Mouse (Mus musculus) gastrocnemius, adult 2 months (tissue): ENCODE results near the gene 4931406C07Rik. TPM values are rescaled to one million over a fixed set of nuclear protein-coding genes. Genes with fewer than 3 reads are reported as not detected.

Experiments
- DNase-seq: peaks from one replicate; pipeline ENCODE4 v3.0.0; 2022
- H3K27ac ChIP-seq: fragments of 200-600 bp; 2 replicates; pipeline ENCODE4 v1.8.1; 2022; ENCODE audit warnings: mild to moderate bottlenecking
- H3K4me3 ChIP-seq: fragments of 200-600 bp; 2 replicates; pipeline ENCODE4 v1.8.1; 2022; ENCODE audit warnings: mild to moderate bottlenecking, moderate library complexity
- CTCF ChIP-seq: fragments of 200-600 bp; IDR thresholded peaks from 2 replicates; pipeline ENCODE4 v1.8.1; 2022; ENCODE audit warnings: antibody characterized with exemption, mild to moderate bottlenecking, moderate library complexity
- intact Hi-C: fragments of 180-260 bp; cut with DNase I; formaldehyde crosslinking; loops from one replicate; pipeline ENCODE4 v1.15.1; 2025
- microRNA-seq: library from miRNA; unstranded; fragments of <30 nt; microRNA quantifications from one replicate; pipeline ENCODE4 v1.2.0, GENCODE M21; 2021
- total RNA-seq, 2 experiments: library from RNA; stranded (reverse); gene quantifications; 2 replicates each; pipeline ENCODE4 v1.2.3; 2021

4931406C07Rik gene
- total RNA-seq, 2 experiments from 2014 or later = 3.4 to 3.6 TPM

- intact Hi-C loops = no loop called here
- peak; percentile 58 for TF ChIP-seq CTCF
- Histone ChIP-seq H3K4me3 (no peak overlapping the region), H3K27ac (no peak overlapping the region)
- DNase-seq = peak; percentile 33
Observed at GRCm38 (mm10) chr9:15241596-15241939, 64.7 kb downstream of the 4931406C07Rik start.

- Histone ChIP-seq H3K4me3 (no peak overlapping the region), H3K27ac (no peak overlapping the region)
- intact Hi-C loops = no loop called here
- no peak for DNase-seq
- TF ChIP-seq CTCF = no peak
Observed at GRCm38 (mm10) chr9:15240863-15241595, 65.2 kb downstream of the 4931406C07Rik start.

- no peak for DNase-seq
- no peak for TF ChIP-seq CTCF
- Histone ChIP-seq H3K4me3 (no peak overlapping the region), H3K27ac (no peak overlapping the region)
- intact Hi-C loops = no loop called here
Observed at GRCm38 (mm10) chr9:15240006-15240405, 66.2 kb downstream of the 4931406C07Rik start.

GRCm38 (mm10) chr9:15239042-15239925 lies 67.0 kb downstream of the 4931406C07Rik start, which contains the start of gene Vstm5:
Vstm5 (plus strand) TSS chr9:15239045.
- Histone ChIP-seq H3K4me3 (peak within 1 kb of the TSS; percentile 66), H3K27ac (peak within 1 kb of the TSS; percentile 46)
- no peak for TF ChIP-seq CTCF
- no peak for DNase-seq
- intact Hi-C loops = no loop called here

- no peak overlapping the region for H3K27ac ChIP-seq
Observed at GRCm38 (mm10) chr9:15238297-15238990, 67.8 kb downstream of the 4931406C07Rik start.

GRCm38 (mm10) chr9:15237516-15238296 lies 68.5 kb downstream of the 4931406C07Rik start:
- intact Hi-C loops = no loop called here
- Histone ChIP-seq H3K27ac (no peak overlapping the region), H3K4me3 (no peak overlapping the region)
- no peak for TF ChIP-seq CTCF
- no peak for DNase-seq

More at GRCm38 (mm10) chr9:15238297-15238990, 67.8 kb downstream of the 4931406C07Rik start:
- no peak for TF ChIP-seq CTCF
- intact Hi-C loops = no loop called here
- peak overlapping the region; percentile 66 for H3K4me3 ChIP-seq
- DNase-seq = no peak

- no peak for DNase-seq
- H3K27ac ChIP-seq = no peak overlapping the region
- TF ChIP-seq CTCF = no peak
- intact Hi-C loops = no loop called here
- no peak overlapping the region for H3K4me3 ChIP-seq
Observed at GRCm38 (mm10) chr9:15235986-15236385, 70.3 kb downstream of the 4931406C07Rik start.

- no peak for DNase-seq
- no peak for TF ChIP-seq CTCF
- intact Hi-C loops = no loop called here
- H3K4me3 ChIP-seq = no peak overlapping the region
- H3K27ac ChIP-seq = no peak overlapping the region
Observed at GRCm38 (mm10) chr9:15233604-15234003, 72.6 kb downstream of the 4931406C07Rik start.

Small RNAs within 50 kb of the gene (microRNA-seq; reads per million reads assigned to microRNA genes)
- gene Gm49349 (not detected), gene mmu-mir-7650 (not detected)

Other genes starting within 250 kb of the 4931406C07Rik start
- 1 to 10 TPM in 1 of 2 experiments, under 1 TPM in 1; 0.36 to 1.1 TPM for gene Hephl1, start 194.3 kb downstream of the 4931406C07Rik start, total RNA-seq
- not detected for gene Vstm5, start 67.4 kb downstream of the 4931406C07Rik start, total RNA-seq
- gene Med17, start 26.5 kb downstream of the 4931406C07Rik start, total RNA-seq = 10 to 100 TPM in 1 of 2 experiments, 1 to 10 TPM in 1; 6.5 to 11.7 TPM
- gene Taf1d, start 234 bp downstream of the 4931406C07Rik start, total RNA-seq = 100 to 1,000 TPM; 101 to 103 TPM
- gene Cep295, start 51.3 kb upstream of the 4931406C07Rik start, total RNA-seq = 1 to 10 TPM; 5.1 to 5.9 TPM
- gene Smco4, start 187.0 kb upstream of the 4931406C07Rik start, total RNA-seq = 10 to 100 TPM in 1 of 2 experiments, 1 to 10 TPM in 1; 6.8 to 15.0 TPM